Mouse (Mus musculus): ENCODE results near the gene Atg101. TPM values are rescaled to one million over a fixed set of nuclear protein-coding genes. Genes with fewer than 3 reads are reported as not detected.

Gene Atg101
- polyA plus RNA-seq, 1 experiment from 2014 or later: 62.0 TPM

GRCm38 (mm10) chr15:101311087-101311770, 27.2 kb downstream of the Atg101 start:
- Histone ChIP-seq H3K36me3 (no peaks in the 10 kb centered on the region), H3K9me3 (no peaks in the 10 kb centered on the region), H3K4me3 (replicated peaks) (no peak overlapping the region), H3K4me2 (replicated peaks) (no peak overlapping the region), H3K27ac (no peak overlapping the region), H3K9ac (no peak overlapping the region), H3K27me3 (replicated peaks) (no peaks in the 10 kb centered on the region), H3K4me1 (replicated peaks) (peaks cover 14% of the 10 kb centered on the region)
- ATAC-seq: no peak
- 50% methylated on average over 12 of the region's 15 CpGs for WGBS

GRCm38 (mm10) chr15:101312006-101312405, 27.9 kb downstream of the Atg101 start:
- H3K9ac ChIP-seq: no peak overlapping the region
- H3K27ac ChIP-seq: no peak overlapping the region
- peaks cover 14% of the 10 kb centered on the region for H3K4me1 ChIP-seq (replicated peaks)
- 77% methylated on average over 6 of the region's 6 CpGs for WGBS
- H3K4me3 ChIP-seq (replicated peaks): no peak overlapping the region
- no peak overlapping the region for H3K4me2 ChIP-seq (replicated peaks)
- H3K36me3 ChIP-seq: no peaks in the 10 kb centered on the region
- H3K27me3 ChIP-seq (replicated peaks): no peaks in the 10 kb centered on the region
- no peak for ATAC-seq
- no peaks in the 10 kb centered on the region for H3K9me3 ChIP-seq

- H3K9me3 ChIP-seq: no peaks in the 10 kb centered on the region
- H3K9ac ChIP-seq: no peak overlapping the region
- H3K27ac ChIP-seq: no peak overlapping the region
- no peak overlapping the region for H3K4me3 ChIP-seq (replicated peaks)
- H3K27me3 ChIP-seq (replicated peaks): no peaks in the 10 kb centered on the region
- peak; percentile 8; the same call in 1 of the 2 replicates for ATAC-seq
- peaks cover 7% of the 10 kb centered on the region; the same call in 1 of the 2 replicates for H3K4me1 ChIP-seq (replicated peaks)
- 88% methylated on average over 4 of the region's 4 CpGs for WGBS
- H3K36me3 ChIP-seq: no peaks in the 10 kb centered on the region
- peak overlapping the region; percentile 65 for H3K4me2 ChIP-seq (replicated peaks)
Observed at GRCm38 (mm10) chr15:101315378-101315777, 31.3 kb downstream of the Atg101 start.

DNA sequence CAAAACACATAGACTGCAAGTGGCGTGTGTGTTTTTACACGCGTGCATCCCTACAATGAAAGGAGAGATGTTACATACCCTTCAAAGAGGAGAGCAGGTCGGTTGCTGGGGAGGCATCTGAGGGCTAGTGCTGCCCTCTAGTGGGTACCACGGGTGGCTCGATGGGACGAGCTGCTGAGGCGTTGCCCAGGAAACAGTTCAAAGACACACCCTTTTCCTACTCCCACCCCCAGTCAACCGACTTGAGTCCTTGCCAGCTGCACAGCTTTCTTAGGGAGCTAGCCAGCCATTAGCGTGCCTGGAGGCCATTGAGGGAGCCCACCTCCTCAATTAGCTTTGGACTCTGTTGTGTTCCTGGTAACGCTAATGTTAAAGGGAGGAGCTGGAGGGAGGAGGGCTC, 31.8 kb downstream of the Atg101 start:
- no peaks in the 10 kb centered on the region for H3K36me3 ChIP-seq
- ATAC-seq: peak; percentile 82
- peak overlapping the region; percentile 65 for H3K4me2 ChIP-seq (replicated peaks)
- H3K27ac ChIP-seq: no peak overlapping the region
- H3K27me3 ChIP-seq (replicated peaks): no peaks in the 10 kb centered on the region
- no peak overlapping the region for H3K9ac ChIP-seq
- H3K4me3 ChIP-seq (replicated peaks): peak overlapping the region; percentile 31
- WGBS: 4% methylated on average over 11 of the region's 11 CpGs
- peaks cover 8% of the 10 kb centered on the region for H3K4me1 ChIP-seq (replicated peaks)
- H3K9me3 ChIP-seq: no peaks in the 10 kb centered on the region

DNA sequence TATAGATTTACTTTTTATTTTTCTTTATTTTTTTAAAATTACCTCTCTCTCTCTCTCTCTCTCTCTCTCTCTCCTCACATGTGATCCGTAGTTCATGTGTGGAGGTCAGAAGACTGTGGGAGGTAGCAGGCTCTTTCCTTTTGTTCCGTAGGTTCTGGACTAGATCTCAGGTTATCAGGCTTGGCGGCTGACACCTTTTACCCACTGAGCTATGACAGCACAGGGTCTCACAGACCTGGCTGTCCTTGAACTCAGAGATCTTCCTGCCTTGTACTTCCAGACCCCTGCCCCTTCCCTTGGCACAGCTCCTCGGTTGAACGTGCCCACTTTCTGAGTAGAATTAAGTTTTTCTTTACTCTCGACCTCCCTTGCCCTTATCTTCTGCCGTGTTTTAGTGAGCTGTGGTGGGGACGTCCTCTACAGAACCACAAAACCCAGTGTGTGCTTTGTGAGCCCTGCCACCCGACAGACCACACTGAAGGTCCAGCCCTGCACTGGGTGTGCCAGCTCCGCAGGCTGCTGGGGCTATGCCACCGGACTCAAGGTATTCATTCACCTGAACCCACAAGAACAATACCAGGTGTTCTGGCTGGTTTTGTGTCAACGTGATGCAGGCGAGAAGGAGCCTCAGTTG, 32.3 kb downstream of the Atg101 start:
- H3K4me3 ChIP-seq (replicated peaks): peak overlapping the region; percentile 31
- WGBS: 60% methylated on average over 13 of the region's 13 CpGs
- peaks cover 13% of the 10 kb centered on the region for H3K4me1 ChIP-seq (replicated peaks)
- H3K27me3 ChIP-seq (replicated peaks): no peaks in the 10 kb centered on the region
- H3K4me2 ChIP-seq (replicated peaks): peak overlapping the region; percentile 65
- H3K9me3 ChIP-seq: no peaks in the 10 kb centered on the region
- H3K9ac ChIP-seq: no peak overlapping the region; the same call in 1 of the 2 replicates
- H3K36me3 ChIP-seq: no peaks in the 10 kb centered on the region
- ATAC-seq: no peak
- no peak overlapping the region for H3K27ac ChIP-seq

DNA sequence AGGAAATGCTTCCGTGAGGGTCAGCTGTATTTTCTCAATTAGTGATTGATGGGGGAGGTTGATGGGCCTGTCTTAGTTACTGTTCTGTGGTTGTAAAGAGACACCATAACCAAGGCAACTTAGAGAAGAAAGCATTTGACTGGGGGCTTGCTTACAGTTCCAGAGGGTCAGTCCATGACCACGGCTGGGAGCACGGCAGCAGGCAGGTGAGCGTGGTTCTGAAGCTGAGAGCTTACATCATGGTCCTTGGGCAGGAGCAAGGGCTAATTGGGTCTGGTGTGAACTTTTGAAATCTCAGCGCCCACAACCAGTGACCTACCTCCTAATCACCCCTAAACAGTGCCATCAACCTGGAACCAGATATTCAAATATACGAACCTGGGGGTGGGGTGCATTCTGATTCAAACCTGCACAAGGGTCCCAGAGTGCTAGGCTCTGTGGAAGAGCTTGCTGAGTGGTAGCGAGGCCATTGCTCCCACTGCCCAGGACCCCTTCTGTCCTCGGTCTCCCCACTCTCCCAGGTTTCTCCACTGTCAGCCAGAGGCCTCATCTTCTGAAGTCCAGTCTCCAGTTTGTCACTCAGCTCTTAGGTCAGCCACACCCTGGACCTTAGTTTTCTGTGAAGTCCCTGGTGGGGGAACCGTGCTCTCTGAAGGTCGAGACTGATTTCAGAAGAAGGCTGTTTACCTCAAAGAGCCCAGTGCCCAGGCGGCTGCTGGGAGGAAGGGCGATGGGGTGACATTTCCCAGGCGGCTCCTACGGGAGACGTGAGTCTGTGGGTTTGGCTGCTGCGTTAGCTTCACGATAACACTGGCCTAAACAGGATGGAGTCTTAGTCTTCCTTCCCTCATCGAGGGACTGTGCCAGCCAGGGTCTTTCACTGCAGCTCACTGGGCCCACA, 33.1 kb downstream of the Atg101 start:
- WGBS: 61% methylated on average over 18 of the region's 18 CpGs
- ATAC-seq: no peak
- Histone ChIP-seq H3K27me3 (replicated peaks) (no peaks in the 10 kb centered on the region), H3K9ac (no peak overlapping the region; the same call in 1 of the 2 replicates), H3K27ac (no peak overlapping the region), H3K9me3 (no peaks in the 10 kb centered on the region), H3K4me3 (replicated peaks) (no peak overlapping the region), H3K4me2 (replicated peaks) (no peak overlapping the region; the same call in 1 of the 2 replicates), H3K4me1 (replicated peaks) (peaks cover 19% of the 10 kb centered on the region), H3K36me3 (no peaks in the 10 kb centered on the region)

- Histone ChIP-seq H3K4me3 (replicated peaks) (no peak overlapping the region), H3K4me2 (replicated peaks) (no peak overlapping the region), H3K27me3 (replicated peaks) (no peaks in the 10 kb centered on the region), H3K27ac (no peak overlapping the region), H3K4me1 (replicated peaks) (peaks cover 19% of the 10 kb centered on the region), H3K9ac (no peak overlapping the region), H3K36me3 (no peaks in the 10 kb centered on the region), H3K9me3 (no peaks in the 10 kb centered on the region)
- ATAC-seq: no peak
- WGBS: 73% methylated on average over 2 of the region's 2 CpGs
Observed at GRCm38 (mm10) chr15:101317814-101318500, 33.9 kb downstream of the Atg101 start.

- no peak overlapping the region for H3K27ac ChIP-seq
Observed at GRCm38 (mm10) chr15:101318889-101319765, 35.1 kb downstream of the Atg101 start.

DNA sequence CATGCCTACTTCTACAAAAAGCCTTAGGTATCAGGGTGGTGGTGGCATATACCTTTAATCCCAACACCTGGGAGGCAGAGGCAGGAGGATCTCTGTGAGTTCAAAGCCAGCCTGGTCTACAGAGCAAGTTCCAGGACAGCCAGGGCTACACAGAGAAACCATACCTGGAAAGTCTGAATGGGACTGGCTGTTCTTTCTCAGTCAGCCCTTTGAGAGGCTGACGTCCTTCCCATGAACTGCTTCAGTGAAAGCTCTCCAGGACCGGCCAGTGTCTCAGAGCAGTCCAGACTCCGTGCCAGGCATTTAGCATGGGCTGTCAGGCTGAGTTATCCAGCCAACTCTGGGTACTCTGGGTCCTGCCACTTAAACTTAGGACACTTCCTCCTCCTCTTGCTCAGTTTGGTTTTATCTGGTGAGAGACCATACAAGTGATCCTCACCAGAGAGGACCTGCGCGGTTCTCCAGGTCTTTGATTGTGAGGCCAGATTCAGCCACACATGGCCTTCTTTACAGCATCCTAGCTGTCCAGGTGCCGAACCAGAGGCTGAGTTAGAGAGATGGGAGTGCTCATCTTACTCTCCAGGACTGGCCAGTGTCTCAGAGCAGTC, 36.0 kb downstream of the Atg101 start:
- no peak overlapping the region for H3K4me2 ChIP-seq (replicated peaks)
- H3K9me3 ChIP-seq: no peaks in the 10 kb centered on the region
- WGBS: 75% methylated on average over 6 of the region's 6 CpGs
- no peak for ATAC-seq
- peaks cover 19% of the 10 kb centered on the region for H3K4me1 ChIP-seq (replicated peaks)
- H3K27me3 ChIP-seq (replicated peaks): no peaks in the 10 kb centered on the region
- H3K9ac ChIP-seq: no peak overlapping the region
- H3K36me3 ChIP-seq: no peaks in the 10 kb centered on the region
- H3K27ac ChIP-seq: peak overlapping the region; percentile 40; the same call in 1 of the 2 replicates
- no peak overlapping the region for H3K4me3 ChIP-seq (replicated peaks)

More at GRCm38 (mm10) chr15:101318889-101319765, 35.1 kb downstream of the Atg101 start:
- Histone ChIP-seq H3K27me3 (replicated peaks) (no peaks in the 10 kb centered on the region), H3K4me2 (replicated peaks) (no peak overlapping the region), H3K4me3 (replicated peaks) (no peak overlapping the region), H3K9me3 (no peaks in the 10 kb centered on the region), H3K36me3 (no peaks in the 10 kb centered on the region), H3K4me1 (replicated peaks) (peaks cover 19% of the 10 kb centered on the region), H3K9ac (no peak overlapping the region)
- ATAC-seq: no peak
- 46% methylated on average over 14 of the region's 14 CpGs for WGBS

- Histone ChIP-seq H3K27ac (peak overlapping the region; percentile 40; the same call in 1 of the 2 replicates), H3K4me3 (replicated peaks) (no peak overlapping the region), H3K4me2 (replicated peaks) (no peak overlapping the region), H3K4me1 (replicated peaks) (peaks cover 19% of the 10 kb centered on the region), H3K36me3 (no peaks in the 10 kb centered on the region), H3K27me3 (replicated peaks) (no peaks in the 10 kb centered on the region), H3K9ac (no peak overlapping the region), H3K9me3 (no peaks in the 10 kb centered on the region)
- peak; percentile 64 for ATAC-seq
- 29% methylated on average over 6 of the region's 6 CpGs for WGBS
Observed at GRCm38 (mm10) chr15:101320618-101321041, 36.6 kb downstream of the Atg101 start.

- peak; percentile 5; the same call in 1 of the 2 replicates for ATAC-seq
Observed at GRCm38 (mm10) chr15:101321126-101321525, 37.1 kb downstream of the Atg101 start.

More at GRCm38 (mm10) chr15:101321126-101321525, 37.1 kb downstream of the Atg101 start:
- Histone ChIP-seq H3K4me2 (replicated peaks) (no peak overlapping the region), H3K9ac (no peak overlapping the region), H3K27ac (0 out of 2 replicates have a peak overlapping the region, but pooled peaks have one; percentile 10), H3K36me3 (no peaks in the 10 kb centered on the region), H3K9me3 (no peaks in the 10 kb centered on the region), H3K4me3 (replicated peaks) (no peak overlapping the region), H3K27me3 (replicated peaks) (no peaks in the 10 kb centered on the region), H3K4me1 (replicated peaks) (peaks cover 19% of the 10 kb centered on the region)
- 31% methylated on average over 5 of the region's 5 CpGs for WGBS

Measured in intestine, embryonic 15.5 days (tissue).